Mouse (Mus musculus) ovary, postnatal 10 days (tissue): ENCODE data around the gene Gm17019.
"Not testable (repeated sequence)": the region's sequence is repeated elsewhere in the genome, so short reads cannot be mapped to it uniquely, and the experiment has no call there.

Source experiments
- DNase-seq: peaks from one replicate; pipeline ENCODE4 v3.0.0; 2022; ENCODE audit warnings: low spot score

Gm17019 gene

GRCm38 (mm10) chr5:15032898-15033297 lies at the start of gene Gm17019:
Gene Gm17019 (minus strand): TSS chr5:15032998.
- DNase-seq = not testable (repeated sequence)

GRCm38 (mm10) chr5:15062385-15062715 lies 29.6 kb upstream of the Gm17019 start:
- DNase-seq = not testable (repeated sequence)

- DNase-seq = not testable (repeated sequence)
Observed at GRCm38 (mm10) chr5:15061638-15062384, 29.0 kb upstream of the Gm17019 start.

GRCm38 (mm10) chr5:15054151-15055025 lies 21.6 kb upstream of the Gm17019 start:
- DNase-seq = not testable (repeated sequence)

GRCm38 (mm10) chr5:15053606-15053962 lies 20.8 kb upstream of the Gm17019 start:
- not testable (repeated sequence) for DNase-seq

GRCm38 (mm10) chr5:15052945-15053605 lies 20.3 kb upstream of the Gm17019 start:
- not testable (repeated sequence) for DNase-seq

- DNase-seq = not testable (repeated sequence)
Observed at GRCm38 (mm10) chr5:15050807-15051206, 18.0 kb upstream of the Gm17019 start.

GRCm38 (mm10) chr5:15044830-15045767 lies 12.3 kb upstream of the Gm17019 start:
- not testable (repeated sequence) for DNase-seq

- DNase-seq = not testable (repeated sequence)
Observed at GRCm38 (mm10) chr5:15040784-15041183, 8.0 kb upstream of the Gm17019 start.

GRCm38 (mm10) chr5:15039984-15040383 lies 7.2 kb upstream of the Gm17019 start:
- not testable (repeated sequence) for DNase-seq

- not testable (repeated sequence) for DNase-seq
Observed at GRCm38 (mm10) chr5:15024316-15024715, 8.5 kb downstream of the Gm17019 start.

- not testable (repeated sequence) for DNase-seq
Observed at GRCm38 (mm10) chr5:15020067-15020466, 12.7 kb downstream of the Gm17019 start.

GRCm38 (mm10) chr5:15010639-15011582 lies 21.9 kb downstream of the Gm17019 start:
- not testable (repeated sequence) for DNase-seq

GRCm38 (mm10) chr5:15006907-15007306 lies 25.9 kb downstream of the Gm17019 start:
- not testable (repeated sequence) for DNase-seq

- DNase-seq = not testable (repeated sequence)
Observed at GRCm38 (mm10) chr5:15006288-15006687, 26.5 kb downstream of the Gm17019 start.

GRCm38 (mm10) chr5:15005584-15005983 lies 27.2 kb downstream of the Gm17019 start:
- not testable (repeated sequence) for DNase-seq

GRCm38 (mm10) chr5:15004569-15005562 lies 27.9 kb downstream of the Gm17019 start:
- not testable (repeated sequence) for DNase-seq

- not testable (repeated sequence) for DNase-seq
Observed at GRCm38 (mm10) chr5:14998077-14998476, 34.7 kb downstream of the Gm17019 start.

- not testable (repeated sequence) for DNase-seq
Observed at GRCm38 (mm10) chr5:14997556-14997955, 35.2 kb downstream of the Gm17019 start.
